In the genomic region with DNA sequence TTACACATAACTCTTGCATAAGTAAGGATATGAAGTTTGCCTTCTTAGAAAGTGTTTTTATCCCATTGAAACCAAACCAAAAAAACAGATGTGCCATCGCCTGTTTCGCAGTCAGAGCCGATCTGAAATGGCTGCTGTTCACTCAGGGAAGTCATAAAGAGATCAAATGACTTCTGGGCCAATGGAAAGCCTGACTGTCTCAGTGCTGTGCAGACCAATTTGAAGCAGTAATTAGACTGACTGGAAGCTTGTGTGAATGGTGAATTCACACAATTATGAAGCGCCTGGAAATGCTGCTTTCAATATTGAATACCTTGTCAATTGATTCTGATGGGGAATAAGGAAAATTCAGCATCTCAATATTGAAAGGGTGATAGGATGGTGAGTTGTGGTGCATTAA, we compare ENCODE assay signal across 20 mouse cellular contexts.
DNase-seq lines count a peak whose midpoint lies in the region; ATAC-seq and TF ChIP-seq lines count a peak whose summit lies in the region.
"Had no signal": no experiment of that assay in that cellular context is flagged by ENCODE, and none has a peak within 500 bp of the region (broad histone marks: within the 10 kb centered on the region; RNA-seq: fewer than 3 reads in every experiment).

No protein-coding gene starts in this region.

- H3K27me3 ChIP-seq in forebrain, embryonic 14.5 days (replicated peaks; ENCODE audit: control insufficient read depth, insufficient read depth, low read length), result no peaks in the 10 kb centered on the region
- no peaks in the 10 kb centered on the region for H3K27me3 ChIP-seq in forebrain, embryonic 11.5 days (ENCODE audit: control insufficient read depth, insufficient read depth, low read length)
- H3K27me3 ChIP-seq in CH12.LX (replicated peaks), result no peaks in the 10 kb centered on the region
- no peaks in the 10 kb centered on the region for H3K27me3 ChIP-seq in neural tube, embryonic 14.5 days (ENCODE audit: control insufficient read depth, insufficient read depth, low read length)
- H3K27me3 ChIP-seq: embryonic facial prominence, embryonic 12.5 days; heart, embryonic 12.5 days had no signal

- TF ChIP-seq CTCF in CH12.LX (conservative IDR thresholded peaks at IDR 0.05 in 1 of 2, IDR thresholded peaks at IDR 0.05 in 1 of 2; ENCODE audit: low read depth in 2 of 2, low read length in 2 of 2), result no peak
- TF ChIP-seq CTCF in brain, embryonic 14.5 days (IDR thresholded peaks at IDR 0.05; ENCODE audit: borderline replicate concordance, extremely low read depth, insufficient read depth, insufficient read length), result no peak

- no peak overlapping the region for H3K4me3 ChIP-seq in forebrain, embryonic 14.5 days (ENCODE audit: low read depth, low read length)
- H3K4me3 ChIP-seq in forebrain, embryonic 11.5 days (ENCODE audit: low read depth, low read length), result no peak overlapping the region
- H3K4me3 ChIP-seq in CH12.LX (replicated peaks in 1 of 3; ENCODE audit: low read depth in 2 of 3, low read length in 2 of 3, poor library complexity in 1 of 3), result no peak overlapping the region
- no peak overlapping the region for H3K4me3 ChIP-seq in neural tube, embryonic 14.5 days (ENCODE audit: low read depth, low read length)
- H3K4me3 ChIP-seq: embryonic facial prominence, embryonic 12.5 days; gastrocnemius, adult 2 months; heart, embryonic 12.5 days; hindbrain, embryonic 10.5 days had no signal

- DNase-seq in forebrain, embryonic 14.5 days (ENCODE audit: low spot score), result peak; percentile 23
- DNase-seq in forebrain, embryonic 11.5 days (ENCODE audit: low spot score), result no peak
- no peak for DNase-seq in CH12.LX (ENCODE audit: extremely low read depth)
- peak; percentile 56 for DNase-seq in brain, embryonic 14.5 days (ENCODE audit: low read depth)
- DNase-seq in spleen, adult 12 weeks (ENCODE audit: low spot score), result no peak
- no peak for DNase-seq in lung, adult 18-20 months
- DNase-seq: adrenal gland, postnatal 10 days; cerebellum, adult 11-12 months; cerebellum, adult 9-10 months; forebrain, postnatal 0 days; gastrocnemius, adult 2 months; gastrocnemius, postnatal 25 days had no signal

- H3K9ac ChIP-seq in forebrain, embryonic 14.5 days (ENCODE audit: low read length), result no peak overlapping the region
- H3K9ac ChIP-seq in forebrain, embryonic 11.5 days (ENCODE audit: low read length), result no peak overlapping the region
- no peak overlapping the region for H3K9ac ChIP-seq in CH12.LX (ENCODE audit: insufficient read depth, low read depth)
- no peak overlapping the region for H3K9ac ChIP-seq in neural tube, embryonic 14.5 days (replicated peaks; ENCODE audit: low read depth, low read length)
- H3K9ac ChIP-seq: embryonic facial prominence, embryonic 12.5 days; forebrain, postnatal 0 days; heart, embryonic 12.5 days; hindbrain, embryonic 14.5 days had no signal

- no peaks in the 10 kb centered on the region for H3K79me2 ChIP-seq in CH12.LX (replicated peaks; ENCODE audit: control insufficient read depth, extremely low read depth, insufficient read depth, poor library complexity, severe bottlenecking)

- H3K4me1 ChIP-seq in forebrain, embryonic 14.5 days (ENCODE audit: control insufficient read depth, insufficient read depth, low read length), result no peaks in the 10 kb centered on the region
- no peaks in the 10 kb centered on the region for H3K4me1 ChIP-seq in forebrain, embryonic 11.5 days (replicated peaks; ENCODE audit: control insufficient read depth, insufficient read depth, low read length)
- no peaks in the 10 kb centered on the region for H3K4me1 ChIP-seq in CH12.LX (ENCODE audit: control insufficient read depth in 1 of 2, insufficient read depth in 2 of 2)
- no peaks in the 10 kb centered on the region for H3K4me1 ChIP-seq in neural tube, embryonic 14.5 days (ENCODE audit: control insufficient read depth, insufficient read depth, low read length)
- H3K4me1 ChIP-seq: embryonic facial prominence, embryonic 12.5 days; heart, embryonic 12.5 days; hindbrain, embryonic 10.5 days had no signal

- H3K36me3 ChIP-seq in forebrain, embryonic 14.5 days (ENCODE audit: control insufficient read depth, insufficient read depth, low read length), result no peaks in the 10 kb centered on the region
- H3K36me3 ChIP-seq in forebrain, embryonic 11.5 days (ENCODE audit: control insufficient read depth, insufficient read depth, low read length), result no peaks in the 10 kb centered on the region
- H3K36me3 ChIP-seq in CH12.LX (replicated peaks in 1 of 2; ENCODE audit: control insufficient read depth in 1 of 2, insufficient read depth in 1 of 2, low read length in 1 of 2), result no peaks in the 10 kb centered on the region
- no peaks in the 10 kb centered on the region for H3K36me3 ChIP-seq in neural tube, embryonic 14.5 days (ENCODE audit: control insufficient read depth, insufficient read depth, low read length)
- H3K36me3 ChIP-seq: embryonic facial prominence, embryonic 12.5 days; G1E; heart, embryonic 12.5 days; hindbrain, embryonic 10.5 days had no signal

- no peak for ATAC-seq in forebrain, embryonic 14.5 days
- ATAC-seq in forebrain, embryonic 11.5 days (replicated peaks; ENCODE audit: low FRiP score), result no peak
- peak; percentile 81; the same call in 1 of the 2 replicates for ATAC-seq in neural tube, embryonic 14.5 days (ENCODE audit: low read depth)
- ATAC-seq: forebrain, postnatal 0 days; inflammation-experienced regulatory T-cells, adult 6 months; intestine, postnatal 0 days had no signal

- no peak for TF ChIP-seq RAD21 in CH12.LX (IDR thresholded peaks at IDR 0.05; ENCODE audit: low read depth, low read length)

- H3K27ac ChIP-seq in forebrain, embryonic 14.5 days (ENCODE audit: low read depth, low read length), result no peak overlapping the region
- H3K27ac ChIP-seq in forebrain, embryonic 11.5 days (ENCODE audit: low read depth, low read length), result no peak overlapping the region
- H3K27ac ChIP-seq in CH12.LX (ENCODE audit: insufficient read depth, low read depth), result no peak overlapping the region
- H3K27ac ChIP-seq in neural tube, embryonic 14.5 days (ENCODE audit: low read depth, low read length), result no peak overlapping the region
- H3K27ac ChIP-seq: embryonic facial prominence, embryonic 12.5 days; gastrocnemius, adult 2 months; hindbrain, embryonic 10.5 days; hindbrain, embryonic 14.5 days had no signal

- WGBS in forebrain, embryonic 14.5 days, result 36% methylated on average over 4 of the region's 4 CpGs
- 69% methylated on average over 4 of the region's 4 CpGs for WGBS in forebrain, embryonic 11.5 days
- WGBS in neural tube, embryonic 14.5 days, result 20% methylated on average over 4 of the region's 4 CpGs

- dilution Hi-C loops in CH12.LX (cut with MboI; ENCODE audit: extremely low pct_ligation_motif_present, extremely low pct_unique_long_range_greater_than_20kb, low sequenced_read_pairs), result no loop called here

- no peak for TF ChIP-seq POLR2A in CH12.LX (IDR thresholded peaks at IDR 0.05; ENCODE audit: low read depth, low read length)
- TF ChIP-seq POLR2A in brain, embryonic 14.5 days (IDR thresholded peaks at IDR 0.05; ENCODE audit: borderline replicate concordance, extremely low read depth, insufficient read depth, insufficient read length, poor library complexity, severe bottlenecking), result no peak

- in situ Hi-C loops in CH12.LX (cut with MboI; ENCODE audit: low pct_ligation_motif_present, low pct_unique_long_range_greater_than_20kb, low sequenced_read_pairs), result no loop called here

- no peak overlapping the region for H3K4me2 ChIP-seq in forebrain, embryonic 14.5 days (ENCODE audit: low read length)
- no peak overlapping the region for H3K4me2 ChIP-seq in forebrain, embryonic 11.5 days (ENCODE audit: low read depth, low read length, severe bottlenecking)
- peak overlapping the region; percentile 31; the same call in 1 of the 2 replicates for H3K4me2 ChIP-seq in CH12.LX (ENCODE audit: insufficient read depth, low read depth, poor library complexity, severe bottlenecking)
- H3K4me2 ChIP-seq in neural tube, embryonic 14.5 days (ENCODE audit: low read depth, low read length), result no peak overlapping the region
- H3K4me2 ChIP-seq: embryonic facial prominence, embryonic 12.5 days; heart, embryonic 12.5 days; hindbrain, embryonic 14.5 days had no signal

- no peak for TF ChIP-seq EP300 in CH12.LX (IDR thresholded peaks at IDR 0.05; ENCODE audit: low read length)

- no peaks in the 10 kb centered on the region for H3K9me3 ChIP-seq in forebrain, embryonic 14.5 days (replicated peaks; ENCODE audit: control insufficient read depth, low read length)
- no peaks in the 10 kb centered on the region for H3K9me3 ChIP-seq in forebrain, embryonic 11.5 days (ENCODE audit: control insufficient read depth, low read length)
- no peaks in the 10 kb centered on the region for H3K9me3 ChIP-seq in CH12.LX (replicated peaks; ENCODE audit: low read length)
- no peaks in the 10 kb centered on the region for H3K9me3 ChIP-seq in neural tube, embryonic 14.5 days (ENCODE audit: control insufficient read depth, low read length)
- H3K9me3 ChIP-seq: embryonic facial prominence, embryonic 12.5 days; G1E; heart, embryonic 12.5 days; hindbrain, embryonic 10.5 days had no signal

TF ChIP-seq in CH12.LX, 34 proteins besides CTCF, POLR2A, EP300 and RAD21:
- TF ChIP-seq RCOR1 (conservative IDR thresholded peaks at IDR 0.05; ENCODE audit: low read depth, low read length) (no peak), SIN3A (IDR thresholded peaks at IDR 0.05; ENCODE audit: low read length) (no peak), NRF1 (IDR thresholded peaks at IDR 0.05; ENCODE audit: low read depth, low read length) (no peak), HCFC1 (IDR thresholded peaks at IDR 0.05; ENCODE audit: low read depth, low read length) (no peak), MEF2A (IDR thresholded peaks at IDR 0.05; ENCODE audit: borderline replicate concordance, low read depth, low read length) (no peak), MAX (IDR thresholded peaks at IDR 0.05; ENCODE audit: low read length) (no peak), MYC (IDR thresholded peaks at IDR 0.05; ENCODE audit: low read depth, low read length) (no peak), ELF1 (IDR thresholded peaks at IDR 0.05; ENCODE audit: low read depth, low read length) (no peak), PAX5 (IDR thresholded peaks at IDR 0.05; ENCODE audit: low read length) (no peak), USF2 (conservative IDR thresholded peaks at IDR 0.05; ENCODE audit: low read depth, low read length) (no peak), NELFE (IDR thresholded peaks at IDR 0.05; ENCODE audit: low read depth, low read length) (no peak), MAZ (IDR thresholded peaks at IDR 0.05; ENCODE audit: low read depth, low read length) (no peak)

Comparison
In these comparisons a context has a peak if more than half of its experiments do, and no peak if none do; other contexts are left out.
1. DNase-seq: peak in forebrain, embryonic 14.5 days (single experiment) and brain, embryonic 14.5 days (single experiment); none in forebrain, embryonic 11.5 days (single experiment), CH12.LX (single experiment), spleen, adult 12 weeks (single experiment) and lung, adult 18-20 months (0 of 2).